Mouse (Mus musculus) small intestine, adult 2 months (tissue): ENCODE results near the gene Tcl1b5. TPM values are rescaled to one million over a fixed set of nuclear protein-coding genes. Genes with fewer than 3 reads are reported as not detected.
"Not testable (repeated sequence)": the region's sequence is repeated elsewhere in the genome, so short reads cannot be mapped to it uniquely, and the experiment has no call there.

Experiments used
- H3K27ac ChIP-seq: fragments of 200-500 bp; 2 replicates; pipeline ENCODE4 v1.5.1; 2012; ENCODE audit warnings: low read depth, low read length, control low read depth, inconsistent platforms; ENCODE audit not compliant: insufficient read depth
- H3K27me3 ChIP-seq: fragments of 200-500 bp; 2 replicates; pipeline ENCODE4 v1.6.1; 2012; ENCODE audit warnings: mild to moderate bottlenecking, moderate library complexity, low read length, inconsistent platforms; ENCODE audit not compliant: control insufficient read depth, insufficient read depth
- H3K36me3 ChIP-seq: fragments of 200-500 bp; 2 replicates; pipeline ENCODE4 v1.6.1; 2012; ENCODE audit warnings: mild to moderate bottlenecking, low read length, control low read depth, inconsistent platforms; ENCODE audit not compliant: control insufficient read depth, insufficient read depth
- H3K4me1 ChIP-seq: fragments of 200-500 bp; 2 replicates; pipeline ENCODE4 v1.6.1; 2012; ENCODE audit warnings: low read length, inconsistent platforms, mixed read lengths; ENCODE audit not compliant: control insufficient read depth, insufficient read depth, insufficient read length
- H3K4me3 ChIP-seq: fragments of 200-500 bp; 2 replicates; pipeline ENCODE4 v1.5.1; 2012; ENCODE audit warnings: low read depth, mild to moderate bottlenecking, control low read depth, inconsistent platforms, low read length, moderate library complexity
- CTCF ChIP-seq: fragments of 200-500 bp; IDR thresholded peaks from 2 replicates; pipeline ENCODE4 v1.5.1; 2012; ENCODE audit warnings: low read depth, mild to moderate bottlenecking, control low read depth, inconsistent platforms, low read length, moderate library complexity, mixed read lengths; ENCODE audit not compliant: insufficient replicate concordance, insufficient read length; ENCODE audit errors: extremely low read depth
- POLR2A ChIP-seq: fragments of 200-500 bp; IDR thresholded peaks from 2 replicates; pipeline ENCODE4 v1.6.1; 2012; ENCODE audit warnings: low read depth, mild to moderate bottlenecking, control low read depth, inconsistent platforms, low read length, moderate library complexity
- WGBS: fragments of 180-500 bp; shearing (Covaris S2); methylation state at CpG from one replicate; pipeline ENCODE4 v1.1.7; 2018; 5-methylcytosine and 5-hydroxymethylcytosine counted together
- polyA plus RNA-seq: library from polyadenylated mRNA; depleted of rRNA; stranded (reverse); fragments of >200 nt; gene quantifications from 2 replicates; pipeline ENCODE4 v1.2.3, GENCODE M21; 2012; rRNA removed

Gene Tcl1b5
- polyA plus RNA-seq, result not detected in 2 replicates

- H3K27me3 ChIP-seq, H3K36me3 ChIP-seq, H3K27ac ChIP-seq, H3K4me1 ChIP-seq, H3K4me3 ChIP-seq: not testable (repeated sequence)
- 48% methylated on average over 3 of the region's 3 CpGs for WGBS
These were observed at the start of gene Tcl1b5 for GRCm38 (mm10) chr12:105176044-105176443. Tcl1b5 (plus strand) TSS chr12:105176344.

GRCm38 (mm10) chr12:105126516-105126915 lies 49.6 kb upstream of the Tcl1b5 start:
- H3K4me1 ChIP-seq, result no peaks in the 10 kb centered on the region
- 80% methylated on average over 4 of the region's 4 CpGs for WGBS
- no peak for TF ChIP-seq POLR2A
- TF ChIP-seq CTCF, result no peak
- H3K36me3 ChIP-seq, result no peaks in the 10 kb centered on the region
- H3K27me3 ChIP-seq, result no peaks in the 10 kb centered on the region
- H3K4me3 ChIP-seq, result no peak overlapping the region
- no peak overlapping the region for H3K27ac ChIP-seq

GRCm38 (mm10) chr12:105127607-105128006 lies 48.5 kb upstream of the Tcl1b5 start:
- H3K4me1 ChIP-seq, result no peaks in the 10 kb centered on the region
- H3K36me3 ChIP-seq, result no peaks in the 10 kb centered on the region
- 83% methylated on average over 2 of the region's 2 CpGs for WGBS
- TF ChIP-seq CTCF (no peak), POLR2A (no peak)
- no peak overlapping the region for H3K4me3 ChIP-seq
- H3K27me3 ChIP-seq, result no peaks in the 10 kb centered on the region
- H3K27ac ChIP-seq, result no peak overlapping the region

GRCm38 (mm10) chr12:105129494-105130205 lies 46.5 kb upstream of the Tcl1b5 start:
- 53% methylated on average over 3 of the region's 3 CpGs for WGBS
- H3K4me1 ChIP-seq, H3K27ac ChIP-seq, H3K4me3 ChIP-seq, H3K36me3 ChIP-seq, H3K27me3 ChIP-seq: not testable (repeated sequence)

GRCm38 (mm10) chr12:105134167-105134566 lies 42.0 kb upstream of the Tcl1b5 start:
- H3K36me3 ChIP-seq, H3K27ac ChIP-seq, H3K27me3 ChIP-seq, H3K4me1 ChIP-seq, H3K4me3 ChIP-seq: not testable (repeated sequence)
- 48% methylated on average over 2 of the region's 2 CpGs for WGBS

- H3K36me3 ChIP-seq, H3K4me3 ChIP-seq, H3K27me3 ChIP-seq, H3K4me1 ChIP-seq, H3K27ac ChIP-seq: not testable (repeated sequence)
- WGBS, result 65% methylated on average over 4 of the region's 4 CpGs
These were observed 41.3 kb upstream of the Tcl1b5 start for GRCm38 (mm10) chr12:105134826-105135225.

- H3K36me3 ChIP-seq, H3K4me1 ChIP-seq, H3K4me3 ChIP-seq, H3K27me3 ChIP-seq, H3K27ac ChIP-seq: not testable (repeated sequence)
- 76% methylated on average over 1 of the region's 1 CpGs for WGBS
These were observed 38.4 kb upstream of the Tcl1b5 start for GRCm38 (mm10) chr12:105137729-105138128.

GRCm38 (mm10) chr12:105143096-105143495 lies 33.0 kb upstream of the Tcl1b5 start:
- H3K4me3 ChIP-seq, result no peak overlapping the region
- TF ChIP-seq CTCF (no peak), POLR2A (no peak)
- no peak overlapping the region for H3K27ac ChIP-seq
- no peaks in the 10 kb centered on the region for H3K4me1 ChIP-seq
- WGBS, result 86% methylated on average over 3 of the region's 3 CpGs
- H3K27me3 ChIP-seq, result no peaks in the 10 kb centered on the region
- no peaks in the 10 kb centered on the region for H3K36me3 ChIP-seq

- H3K27me3 ChIP-seq, H3K4me1 ChIP-seq, H3K36me3 ChIP-seq, H3K27ac ChIP-seq, H3K4me3 ChIP-seq: not testable (repeated sequence)
- WGBS, result 29% methylated on average over 1 of the region's 1 CpGs
These were observed 31.2 kb upstream of the Tcl1b5 start for GRCm38 (mm10) chr12:105144928-105145327.
